Mouse (Mus musculus): ENCODE results near the gene Nos1.
"Not testable (repeated sequence)": the region's sequence is repeated elsewhere in the genome, so short reads cannot be mapped to it uniquely, and the experiment has no call there.

The Nos1 gene

GRCm38 (mm10) chr5:117840203-117840602, 59.4 kb downstream of the Nos1 start:
- DNase-seq (ENCODE audit: low spot score): no peak

GRCm38 (mm10) chr5:117840988-117841387, 60.2 kb downstream of the Nos1 start:
- no peak for DNase-seq (ENCODE audit: low spot score)

GRCm38 (mm10) chr5:117841651-117842347, 61.0 kb downstream of the Nos1 start:
- DNase-seq (ENCODE audit: low spot score): no peak

- no peak for DNase-seq (ENCODE audit: low spot score)
Observed at GRCm38 (mm10) chr5:117842699-117843098, 61.9 kb downstream of the Nos1 start.

- no peak for DNase-seq (ENCODE audit: low spot score)
Observed at GRCm38 (mm10) chr5:117844611-117845010, 63.8 kb downstream of the Nos1 start.

GRCm38 (mm10) chr5:117850474-117850873, 69.6 kb downstream of the Nos1 start:
- DNase-seq (ENCODE audit: low spot score): no peak

- DNase-seq (ENCODE audit: low spot score): no peak
Observed at GRCm38 (mm10) chr5:117853741-117854140, 72.9 kb downstream of the Nos1 start.

GRCm38 (mm10) chr5:117864588-117865300, 83.9 kb downstream of the Nos1 start:
- DNase-seq (ENCODE audit: low spot score): no peak

GRCm38 (mm10) chr5:117865876-117866275, 85.0 kb downstream of the Nos1 start:
- no peak for DNase-seq (ENCODE audit: low spot score)

- DNase-seq (ENCODE audit: low spot score): no peak
Observed at GRCm38 (mm10) chr5:117871614-117872013, 90.8 kb downstream of the Nos1 start.

GRCm38 (mm10) chr5:117873807-117874206, 93.0 kb downstream of the Nos1 start:
- no peak for DNase-seq (ENCODE audit: low spot score)

GRCm38 (mm10) chr5:117874236-117874635, 93.4 kb downstream of the Nos1 start:
- DNase-seq (ENCODE audit: low spot score): no peak

GRCm38 (mm10) chr5:117879136-117879535, 98.3 kb downstream of the Nos1 start:
- no peak for DNase-seq (ENCODE audit: low spot score)

- DNase-seq (ENCODE audit: low spot score): no peak
Observed at GRCm38 (mm10) chr5:117880916-117881555, 100.2 kb downstream of the Nos1 start.

- DNase-seq (ENCODE audit: low spot score): not testable (repeated sequence)
Observed at GRCm38 (mm10) chr5:117882411-117882810, 101.6 kb downstream of the Nos1 start.

GRCm38 (mm10) chr5:117884991-117885390, 104.2 kb downstream of the Nos1 start:
- DNase-seq (ENCODE audit: low spot score): no peak

- no peak for DNase-seq (ENCODE audit: low spot score)
Observed at GRCm38 (mm10) chr5:117888126-117888525, 107.3 kb downstream of the Nos1 start.

- no peak for DNase-seq (ENCODE audit: low spot score)
Observed at GRCm38 (mm10) chr5:117888946-117889345, 108.1 kb downstream of the Nos1 start.

GRCm38 (mm10) chr5:117889571-117889970, 108.7 kb downstream of the Nos1 start:
- no peak for DNase-seq (ENCODE audit: low spot score)

- DNase-seq (ENCODE audit: low spot score): no peak
Observed at GRCm38 (mm10) chr5:117890871-117891270, 110.0 kb downstream of the Nos1 start.

GRCm38 (mm10) chr5:117891545-117891944, 110.7 kb downstream of the Nos1 start:
- DNase-seq (ENCODE audit: low spot score): no peak

GRCm38 (mm10) chr5:117894050-117894449, 113.2 kb downstream of the Nos1 start:
- no peak for DNase-seq (ENCODE audit: low spot score)

All from ovary, postnatal 10 days (tissue).